Mouse (Mus musculus): ENCODE results near the gene Ism1. TPM values are rescaled to one million over a fixed set of nuclear protein-coding genes. Genes with fewer than 3 reads are reported as not detected.

Ism1 gene
- polyA plus RNA-seq, 1 experiment from 2014 or later, result 11.4 TPM

DNA sequence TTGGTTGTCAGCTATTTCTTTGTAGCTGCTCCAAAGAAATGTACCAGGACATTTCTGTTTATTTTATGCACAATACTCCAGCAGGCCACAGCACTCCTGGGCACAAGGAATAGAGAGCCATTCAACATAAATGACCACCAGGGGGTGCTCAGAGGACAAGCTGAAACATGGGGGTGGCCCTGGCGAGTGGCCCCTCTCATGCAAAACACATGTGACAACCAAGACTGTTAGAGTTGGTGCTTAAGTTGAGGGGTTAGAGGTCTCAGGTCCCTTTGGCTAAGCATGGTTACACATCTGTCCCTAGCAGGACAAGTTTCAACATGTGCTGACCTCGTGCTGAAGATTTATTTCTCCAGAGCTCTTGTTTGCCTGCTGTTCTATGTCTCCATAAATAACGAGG, 100.3 kb downstream of the Ism1 start:
- no peak overlapping the region for H3K27ac ChIP-seq (ENCODE audit: low read length)
- H3K27me3 ChIP-seq (ENCODE audit: control insufficient read depth, insufficient read depth, low read depth, low read length), result no peaks in the 10 kb centered on the region
- no peak overlapping the region for H3K4me3 ChIP-seq (ENCODE audit: low read length)
- no peak overlapping the region for H3K4me2 ChIP-seq (ENCODE audit: low read depth, low read length)
- H3K9me3 ChIP-seq (ENCODE audit: control insufficient read depth, low read length), result no peaks in the 10 kb centered on the region
- H3K4me1 ChIP-seq (replicated peaks; ENCODE audit: control insufficient read depth, insufficient read depth, low read length), result no peaks in the 10 kb centered on the region; the same call in none of the 2 replicates
- peak; percentile 39; the same call in 1 of the 2 replicates for ATAC-seq (ENCODE audit: low read depth)
- 59% methylated on average over 3 of the region's 3 CpGs for WGBS
- H3K36me3 ChIP-seq (ENCODE audit: control insufficient read depth, insufficient read depth, low read length), result no peaks in the 10 kb centered on the region
- no peak overlapping the region for H3K9ac ChIP-seq (ENCODE audit: low read length)

DNA sequence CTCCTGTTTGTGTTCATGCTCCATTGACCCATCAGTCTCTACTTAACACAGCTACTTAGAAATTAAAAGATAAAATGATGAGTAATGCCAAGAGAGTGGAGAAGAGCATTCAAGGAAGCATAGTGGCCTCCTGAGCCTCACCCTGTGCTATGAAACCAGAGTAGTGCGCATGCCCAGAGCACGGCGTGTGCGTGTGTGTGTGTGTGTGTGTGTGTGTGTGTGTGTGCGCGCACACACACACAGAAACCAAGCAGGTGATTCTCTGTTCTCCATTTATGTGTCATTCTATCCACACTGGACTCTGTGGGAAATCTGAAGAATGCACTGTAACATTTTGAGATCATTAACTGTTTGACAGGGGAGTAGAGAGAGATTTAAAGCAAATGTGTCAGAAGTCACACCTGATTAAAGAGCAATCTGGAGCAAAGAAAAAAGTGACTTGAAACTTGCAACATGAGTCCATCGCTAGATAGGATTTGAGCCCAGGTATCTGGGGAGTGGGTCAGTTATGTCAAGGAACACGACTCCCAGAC, 105.4 kb downstream of the Ism1 start:
- no peak overlapping the region for H3K9ac ChIP-seq (ENCODE audit: low read length)
- no peaks in the 10 kb centered on the region; the same call in none of the 2 replicates for H3K4me1 ChIP-seq (replicated peaks; ENCODE audit: control insufficient read depth, insufficient read depth, low read length)
- H3K4me3 ChIP-seq (ENCODE audit: low read length), result no peak overlapping the region
- no peaks in the 10 kb centered on the region for H3K9me3 ChIP-seq (ENCODE audit: control insufficient read depth, low read length)
- 82% methylated on average over 8 of the region's 8 CpGs for WGBS
- no peak overlapping the region for H3K27ac ChIP-seq (ENCODE audit: low read length)
- no peak overlapping the region for H3K4me2 ChIP-seq (ENCODE audit: low read depth, low read length)
- no peaks in the 10 kb centered on the region for H3K36me3 ChIP-seq (ENCODE audit: control insufficient read depth, insufficient read depth, low read length)
- no peaks in the 10 kb centered on the region for H3K27me3 ChIP-seq (ENCODE audit: control insufficient read depth, insufficient read depth, low read depth, low read length)
- ATAC-seq (ENCODE audit: low read depth), result no peak

DNA sequence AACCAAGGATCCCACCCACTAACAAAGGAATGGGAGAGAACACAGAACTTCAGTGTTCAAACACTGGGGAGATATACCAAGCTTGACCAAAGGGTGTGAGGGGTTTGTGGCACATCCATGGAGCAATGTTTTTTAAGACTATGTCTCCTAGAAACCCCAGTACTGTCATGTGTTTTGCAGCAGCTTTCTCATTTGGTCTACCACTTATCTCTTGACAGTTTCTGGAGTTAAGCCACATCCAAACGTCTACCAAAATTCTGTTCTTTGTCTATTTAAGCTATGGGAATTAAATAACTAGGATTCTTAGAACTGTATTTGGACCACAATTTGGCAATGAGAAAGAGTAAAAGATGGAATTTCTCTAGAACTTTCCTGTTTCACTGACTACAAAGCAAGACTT, 106.5 kb downstream of the Ism1 start:
- ATAC-seq (ENCODE audit: low read depth), result peak; percentile 53; the same call in 1 of the 2 replicates
- Histone ChIP-seq H3K9ac (ENCODE audit: low read length) (no peak overlapping the region), H3K36me3 (ENCODE audit: control insufficient read depth, insufficient read depth, low read length) (no peaks in the 10 kb centered on the region), H3K27ac (ENCODE audit: low read length) (0 out of 2 replicates have a peak overlapping the region, but pooled peaks have one; percentile 46), H3K4me2 (ENCODE audit: low read depth, low read length) (no peak overlapping the region), H3K4me1 (replicated peaks; ENCODE audit: control insufficient read depth, insufficient read depth, low read length) (no peaks in the 10 kb centered on the region; the same call in none of the 2 replicates), H3K9me3 (ENCODE audit: control insufficient read depth, low read length) (no peaks in the 10 kb centered on the region), H3K27me3 (ENCODE audit: control insufficient read depth, insufficient read depth, low read depth, low read length) (no peaks in the 10 kb centered on the region), H3K4me3 (ENCODE audit: low read length) (no peak overlapping the region)
- WGBS, result 26% methylated on average over 1 of the region's 1 CpGs

DNA sequence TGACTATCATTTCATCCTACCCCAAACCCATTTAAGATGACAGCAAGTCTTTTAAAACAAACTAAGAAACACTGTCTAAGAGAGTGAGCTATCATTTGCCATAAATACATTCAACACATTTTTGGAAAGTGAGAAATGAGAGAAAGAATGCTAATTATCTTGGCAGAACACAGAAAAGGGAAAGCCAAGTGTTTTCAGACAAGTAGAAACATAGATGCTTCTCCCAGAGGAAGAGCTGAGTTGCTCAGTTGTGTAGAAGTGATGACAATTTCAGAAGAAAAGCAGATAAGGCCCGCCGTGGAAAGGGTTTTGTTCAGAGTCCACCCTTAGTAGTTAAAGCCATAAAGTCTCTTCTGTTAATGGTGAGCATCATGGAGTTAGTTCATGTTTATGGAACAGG, 107.0 kb downstream of the Ism1 start:
- no peak overlapping the region for H3K4me2 ChIP-seq (ENCODE audit: low read depth, low read length)
- H3K27me3 ChIP-seq (ENCODE audit: control insufficient read depth, insufficient read depth, low read depth, low read length), result no peaks in the 10 kb centered on the region
- no peak overlapping the region for H3K4me3 ChIP-seq (ENCODE audit: low read length)
- ATAC-seq (ENCODE audit: low read depth), result peak; percentile 36; the same call in 1 of the 2 replicates
- H3K4me1 ChIP-seq (replicated peaks; ENCODE audit: control insufficient read depth, insufficient read depth, low read length), result no peaks in the 10 kb centered on the region; the same call in none of the 2 replicates
- peak overlapping the region; percentile 53 for H3K27ac ChIP-seq (ENCODE audit: low read length)
- H3K9ac ChIP-seq (ENCODE audit: low read length), result no peak overlapping the region
- 57% methylated on average over 2 of the region's 2 CpGs for WGBS
- H3K9me3 ChIP-seq (ENCODE audit: control insufficient read depth, low read length), result no peaks in the 10 kb centered on the region
- H3K36me3 ChIP-seq (ENCODE audit: control insufficient read depth, insufficient read depth, low read length), result no peaks in the 10 kb centered on the region

DNA sequence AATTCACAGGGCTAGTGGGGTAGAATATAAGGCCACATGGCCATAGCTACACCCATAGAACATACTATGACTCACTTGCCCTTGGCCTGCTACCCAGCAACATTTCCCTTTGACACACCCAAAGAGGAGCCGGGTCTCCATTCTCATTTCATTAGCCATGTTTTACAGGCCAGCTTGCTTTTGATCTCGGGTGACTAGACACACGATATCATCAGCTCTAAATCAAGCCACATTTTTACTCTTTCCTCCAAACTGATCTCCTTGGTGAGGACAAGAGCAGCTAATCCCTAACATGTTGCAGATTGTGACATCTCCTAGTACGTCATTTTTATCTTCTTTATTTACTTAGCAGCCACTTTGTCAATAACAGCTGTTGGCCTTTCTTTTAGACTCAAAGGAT, 110.7 kb downstream of the Ism1 start:
- peaks cover 6% of the 10 kb centered on the region for H3K4me1 ChIP-seq (replicated peaks; ENCODE audit: control insufficient read depth, insufficient read depth, low read length)
- H3K9me3 ChIP-seq (ENCODE audit: control insufficient read depth, low read length), result no peaks in the 10 kb centered on the region
- WGBS, result 29% methylated on average over 4 of the region's 4 CpGs
- no peak overlapping the region for H3K4me2 ChIP-seq (ENCODE audit: low read depth, low read length)
- peak overlapping the region; percentile 59 for H3K27ac ChIP-seq (ENCODE audit: low read length)
- no peak overlapping the region for H3K4me3 ChIP-seq (ENCODE audit: low read length)
- H3K36me3 ChIP-seq (ENCODE audit: control insufficient read depth, insufficient read depth, low read length), result no peaks in the 10 kb centered on the region
- ATAC-seq (ENCODE audit: low read depth), result peak; percentile 48
- H3K9ac ChIP-seq (ENCODE audit: low read length), result no peak overlapping the region
- no peaks in the 10 kb centered on the region for H3K27me3 ChIP-seq (ENCODE audit: control insufficient read depth, insufficient read depth, low read depth, low read length)

DNA sequence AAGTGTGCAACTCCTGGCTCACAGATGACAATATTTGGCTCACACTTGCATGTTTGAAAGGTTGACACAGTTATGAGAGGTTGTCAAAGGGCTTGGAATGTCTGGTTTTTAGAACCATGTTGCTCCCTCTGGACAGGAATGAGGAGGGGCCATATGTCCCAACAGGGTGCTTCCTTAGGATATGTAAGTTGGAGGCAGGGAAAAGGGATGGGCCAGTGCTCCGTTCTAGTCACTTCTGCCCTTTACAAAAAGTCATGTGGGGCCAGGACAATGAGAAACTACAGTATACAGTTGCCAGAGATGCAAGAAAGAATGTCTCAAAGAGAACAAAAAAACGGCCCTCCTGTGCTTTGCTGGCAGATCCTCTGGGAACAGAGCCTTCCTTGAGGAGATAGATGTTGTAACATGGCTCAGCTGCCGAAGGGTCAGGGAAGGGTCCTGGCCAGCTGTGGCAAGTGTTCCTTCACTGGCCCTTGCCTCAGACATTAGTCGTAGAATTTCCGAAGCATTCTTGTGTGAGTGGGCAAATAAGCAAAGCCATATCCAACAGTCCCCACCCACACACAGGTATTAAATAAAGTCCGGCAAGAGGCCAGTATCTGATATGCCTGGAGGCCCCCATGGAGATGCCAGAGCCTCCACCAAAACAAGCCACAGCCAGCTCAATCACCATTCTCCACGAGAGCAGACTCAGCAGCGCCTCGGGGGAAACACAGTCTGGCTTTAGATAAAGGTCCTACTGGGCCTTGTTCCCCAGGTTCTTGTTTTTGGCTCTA, 114.6 kb downstream of the Ism1 start:
- WGBS, result 53% methylated on average over 9 of the region's 9 CpGs
- Histone ChIP-seq H3K9ac (ENCODE audit: low read length) (no peak overlapping the region), H3K36me3 (ENCODE audit: control insufficient read depth, insufficient read depth, low read length) (no peaks in the 10 kb centered on the region), H3K27me3 (ENCODE audit: control insufficient read depth, insufficient read depth, low read depth, low read length) (no peaks in the 10 kb centered on the region), H3K4me1 (replicated peaks; ENCODE audit: control insufficient read depth, insufficient read depth, low read length) (peaks cover 6% of the 10 kb centered on the region), H3K27ac (ENCODE audit: low read length) (peak overlapping the region; percentile 77), H3K4me2 (ENCODE audit: low read depth, low read length) (no peak overlapping the region), H3K9me3 (ENCODE audit: control insufficient read depth, low read length) (no peaks in the 10 kb centered on the region), H3K4me3 (ENCODE audit: low read length) (no peak overlapping the region)
- ATAC-seq (ENCODE audit: low read depth), result peak; percentile 86

DNA sequence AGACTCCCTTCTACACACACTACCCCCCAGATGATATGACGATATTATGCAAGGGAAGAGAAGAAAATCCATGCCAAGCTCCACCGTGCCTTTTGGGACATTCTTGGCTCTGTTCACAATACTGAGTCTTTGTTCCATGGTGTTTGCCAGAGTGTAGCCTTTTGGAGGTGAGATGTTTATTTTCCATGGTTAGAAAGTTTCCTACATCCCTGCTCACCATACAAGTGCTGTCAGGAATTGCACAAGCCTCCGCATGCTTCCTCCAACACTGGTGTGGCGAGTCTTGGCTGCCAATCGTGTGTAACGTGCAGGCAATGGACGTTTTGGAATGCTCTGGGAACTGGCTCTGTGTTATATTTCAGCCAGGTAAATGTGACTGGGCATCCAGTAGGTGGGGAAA, 126.1 kb downstream of the Ism1 start:
- Histone ChIP-seq H3K36me3 (ENCODE audit: control insufficient read depth, insufficient read depth, low read length) (no peaks in the 10 kb centered on the region), H3K4me3 (ENCODE audit: low read length) (no peak overlapping the region), H3K27ac (ENCODE audit: low read length) (peak overlapping the region; percentile 8), H3K27me3 (ENCODE audit: control insufficient read depth, insufficient read depth, low read depth, low read length) (no peaks in the 10 kb centered on the region), H3K4me1 (replicated peaks; ENCODE audit: control insufficient read depth, insufficient read depth, low read length) (peaks cover 2% of the 10 kb centered on the region; the same call in 1 of the 2 replicates), H3K9me3 (ENCODE audit: control insufficient read depth, low read length) (no peaks in the 10 kb centered on the region), H3K9ac (ENCODE audit: low read length) (no peak overlapping the region), H3K4me2 (ENCODE audit: low read depth, low read length) (no peak overlapping the region)
- 35% methylated on average over 7 of the region's 7 CpGs for WGBS
- peak; percentile 88 for ATAC-seq (ENCODE audit: low read depth)

DNA sequence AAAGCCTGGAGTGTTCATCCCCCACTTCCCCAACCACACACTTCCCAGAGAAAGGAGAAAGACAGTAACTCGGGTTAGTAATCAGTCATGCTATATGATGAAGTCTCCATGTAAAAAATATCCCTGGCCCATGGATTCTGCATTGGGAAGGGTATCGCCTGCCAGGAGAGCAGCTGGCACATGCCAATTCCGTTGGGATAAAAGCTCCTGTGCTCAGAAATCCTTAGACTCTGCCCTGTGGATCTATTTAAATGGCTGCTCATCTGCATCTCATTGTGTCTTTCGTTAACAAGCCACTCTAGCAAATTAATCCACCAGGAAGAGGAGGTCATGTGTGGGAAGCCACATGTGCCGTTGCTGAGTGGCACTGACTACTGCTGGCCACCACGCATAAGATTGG, 129.9 kb downstream of the Ism1 start:
- Histone ChIP-seq H3K27ac (ENCODE audit: low read length) (no peak overlapping the region), H3K27me3 (ENCODE audit: control insufficient read depth, insufficient read depth, low read depth, low read length) (no peaks in the 10 kb centered on the region), H3K4me3 (ENCODE audit: low read length) (no peak overlapping the region), H3K4me1 (replicated peaks; ENCODE audit: control insufficient read depth, insufficient read depth, low read length) (no peaks in the 10 kb centered on the region; the same call in 1 of the 2 replicates), H3K9ac (ENCODE audit: low read length) (no peak overlapping the region), H3K4me2 (ENCODE audit: low read depth, low read length) (no peak overlapping the region), H3K36me3 (ENCODE audit: control insufficient read depth, insufficient read depth, low read length) (no peaks in the 10 kb centered on the region), H3K9me3 (ENCODE audit: control insufficient read depth, low read length) (no peaks in the 10 kb centered on the region)
- WGBS, result 85% methylated on average over 6 of the region's 6 CpGs
- no peak for ATAC-seq (ENCODE audit: low read depth)
